Mouse (Mus musculus) spleen, postnatal 10 days (tissue): ENCODE results near the gene Hmgcl.

Experiments used
- DNase-seq, 2 experiments: peaks; one replicate each; pipeline ENCODE4 v3.0.0; 2021 to 2022; ENCODE audit warnings: low spot score in 2 of 2

The Hmgcl gene

GRCm38 (mm10) chr4:135986301-135986942, 40.2 kb downstream of the Hmgcl start:
- peak in 1 of 2 experiments; percentile 53 for DNase-seq

GRCm38 (mm10) chr4:135986943-135987710, 40.9 kb downstream of the Hmgcl start, which contains the start of gene Pithd1:
Gene Pithd1, minus strand, starts transcription at chr4:135987264.
- peak; percentile 94 to 95 for DNase-seq

- no peak for DNase-seq
These were observed 41.5 kb downstream of the Hmgcl start for GRCm38 (mm10) chr4:135987714-135988113.

- no peak for DNase-seq
These were observed 47.7 kb downstream of the Hmgcl start for GRCm38 (mm10) chr4:135993941-135994340.

- no peak for DNase-seq
These were observed 48.9 kb downstream of the Hmgcl start for GRCm38 (mm10) chr4:135995118-135995517.

- no peak for DNase-seq
These were observed 57.9 kb downstream of the Hmgcl start for GRCm38 (mm10) chr4:136004107-136004675.

- DNase-seq: no peak
These were observed 58.7 kb downstream of the Hmgcl start for GRCm38 (mm10) chr4:136004921-136005320.

GRCm38 (mm10) chr4:136006821-136007220, 60.6 kb downstream of the Hmgcl start:
- no peak for DNase-seq

GRCm38 (mm10) chr4:136008782-136009447, 62.7 kb downstream of the Hmgcl start:
- DNase-seq: no peak

GRCm38 (mm10) chr4:136010586-136010985, 64.3 kb downstream of the Hmgcl start:
- no peak for DNase-seq
